Mouse (Mus musculus) forebrain, embryonic 12.5 days (tissue): ENCODE data around the gene Ppp1cc. TPM values are rescaled to one million over a fixed set of nuclear protein-coding genes. Genes with fewer than 3 reads are reported as not detected.
A peak's percentile ranks its signal among the peaks of the same experiment; 100 is the strongest.

Source experiments
- ATAC-seq: fragments of 200-750 bp; cut with Nextera tagmentation; 2 replicates; pipeline ENCODE4 v1.8.0; 2017; ENCODE audit warnings: moderate TSS enrichment; ENCODE audit not compliant: low FRiP score
- H3K27ac ChIP-seq: fragments of 300-500 bp; sonication (generic); 2 replicates; pipeline ENCODE4 v1.5.1; 2016; ENCODE audit warnings: mild to moderate bottlenecking
- H3K27me3 ChIP-seq: fragments of 300-500 bp; sonication (generic); 2 replicates; pipeline ENCODE4 v1.6.1; 2016; ENCODE audit warnings: mild to moderate bottlenecking
- H3K36me3 ChIP-seq: fragments of 300-500 bp; sonication (generic); replicated peaks from 2 replicates; pipeline ENCODE4 v1.6.1; 2016; ENCODE audit warnings: mild to moderate bottlenecking
- H3K4me1 ChIP-seq: fragments of 300-500 bp; sonication (generic); 2 replicates; pipeline ENCODE4 v1.6.1; 2016
- H3K4me2 ChIP-seq: fragments of 300-500 bp; sonication (generic); 2 replicates; pipeline ENCODE4 v1.6.1; 2016; ENCODE audit warnings: mild to moderate bottlenecking, moderate library complexity
- H3K4me3 ChIP-seq: fragments of 300-500 bp; sonication (generic); replicated peaks from 2 replicates; pipeline ENCODE4 v1.5.1; 2016; ENCODE audit warnings: mild to moderate bottlenecking
- H3K9ac ChIP-seq: fragments of 300-500 bp; sonication (generic); 2 replicates; pipeline ENCODE4 v1.6.1; 2016; ENCODE audit warnings: mild to moderate bottlenecking
- H3K9me3 ChIP-seq: fragments of 300-500 bp; sonication (generic); 2 replicates; pipeline ENCODE4 v1.6.1; 2016
- WGBS: fragments of 180-500 bp; shearing (Covaris S2); methylation state at CpG from one replicate; pipeline ENCODE4 v1.1.7; 2016; 5-methylcytosine and 5-hydroxymethylcytosine counted together
- polyA plus RNA-seq: library from polyadenylated mRNA; unstranded; fragments of >200 nt; fragmentation: Nextera tagmentation; extraction: Ambion mirVana; gene quantifications from 2 replicates; pipeline ENCODE4 v1.2.1, GENCODE M21; 2016

Gene Ppp1cc
- polyA plus RNA-seq, 1 experiment from 2014 or later: 337 TPM

DNA sequence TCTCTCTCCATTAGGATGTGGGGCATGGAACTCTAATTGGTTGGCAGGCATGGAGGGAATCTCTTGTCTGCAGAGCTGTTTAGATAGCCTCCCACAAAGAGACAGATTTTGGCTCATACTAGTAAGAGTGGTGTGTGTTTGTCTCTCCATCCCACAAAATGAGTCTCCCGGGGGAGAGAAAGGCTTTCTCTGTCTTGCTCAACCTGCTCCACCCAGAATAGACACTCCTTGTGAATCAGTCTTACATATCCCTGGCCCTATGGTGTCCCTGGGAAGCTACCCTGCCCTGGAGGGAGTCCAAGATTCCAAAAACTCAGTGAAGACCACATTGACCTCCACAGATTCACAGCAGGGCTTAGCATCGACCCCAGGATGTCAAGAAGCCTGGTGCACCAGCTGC, 1.6 kb upstream of the Ppp1cc start:
- no peak for ATAC-seq
- H3K4me3 ChIP-seq: no peak overlapping the region
- no peak overlapping the region for H3K27ac ChIP-seq
- 85% methylated on average over 2 of the region's 2 CpGs for WGBS
- no peaks in the 10 kb centered on the region for H3K27me3 ChIP-seq
- peaks cover 8% of the 10 kb centered on the region; the same call in 1 of the 2 replicates for H3K36me3 ChIP-seq
- H3K9me3 ChIP-seq: no peaks in the 10 kb centered on the region
- peaks cover 35% of the 10 kb centered on the region for H3K4me1 ChIP-seq
- no peak overlapping the region for H3K4me2 ChIP-seq
- H3K9ac ChIP-seq: no peak overlapping the region

DNA sequence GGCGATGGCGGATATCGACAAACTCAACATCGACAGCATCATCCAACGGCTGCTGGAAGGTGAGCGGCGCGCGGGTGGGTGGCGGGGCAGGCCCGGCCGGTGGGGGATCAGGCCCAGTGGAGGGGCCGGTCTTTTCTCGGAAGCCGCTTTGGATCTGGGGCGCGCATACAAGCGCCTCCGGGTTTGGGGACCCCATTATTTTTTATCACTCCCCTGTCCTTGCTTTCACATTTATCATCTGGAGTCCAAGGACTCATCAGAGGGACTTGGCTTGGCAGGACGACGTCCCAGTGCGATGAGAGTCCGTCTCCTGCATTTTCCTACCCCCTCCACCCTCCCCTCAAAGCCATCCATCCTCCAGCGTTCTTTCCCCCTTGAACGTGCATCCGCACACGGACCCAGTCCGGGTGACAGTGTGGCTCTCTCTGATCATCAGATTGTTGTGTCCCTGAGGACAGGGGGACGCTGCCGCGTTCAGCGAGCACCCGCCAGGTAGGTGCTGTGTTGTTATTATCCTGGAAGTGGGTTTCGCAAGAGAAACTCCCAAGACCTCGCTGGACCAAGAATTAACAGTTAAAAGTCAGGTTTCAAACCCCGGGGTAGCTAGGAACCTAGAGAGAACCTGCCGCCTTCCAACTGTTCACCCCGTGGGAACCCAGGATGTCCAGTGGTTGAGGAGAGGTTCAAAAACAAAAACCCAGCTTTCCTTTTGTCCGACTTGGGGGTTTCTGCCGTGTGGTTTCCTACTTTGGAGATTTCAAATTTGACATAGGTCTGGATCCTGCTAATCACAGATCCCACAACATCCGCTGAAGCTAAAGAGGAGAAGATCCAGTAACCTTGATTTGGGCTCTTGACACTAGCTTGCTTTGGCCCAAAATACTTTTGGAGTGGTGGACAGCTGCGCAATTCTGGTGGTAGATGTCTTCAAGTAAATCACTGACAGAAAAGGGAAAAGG, 758 bp downstream of the Ppp1cc start:
- peaks cover 59% of the 10 kb centered on the region for H3K4me1 ChIP-seq
- H3K36me3 ChIP-seq: peaks cover 28% of the 10 kb centered on the region
- peak overlapping the region; percentile 91 for H3K4me3 ChIP-seq
- ATAC-seq: peak; percentile 56
- H3K4me2 ChIP-seq: peak overlapping the region; percentile 84
- no peaks in the 10 kb centered on the region for H3K9me3 ChIP-seq
- no peaks in the 10 kb centered on the region for H3K27me3 ChIP-seq
- peak overlapping the region; percentile 98 for H3K9ac ChIP-seq
- H3K27ac ChIP-seq: peak overlapping the region; percentile 84
- WGBS: 2% methylated on average over 41 of the region's 42 CpGs

DNA sequence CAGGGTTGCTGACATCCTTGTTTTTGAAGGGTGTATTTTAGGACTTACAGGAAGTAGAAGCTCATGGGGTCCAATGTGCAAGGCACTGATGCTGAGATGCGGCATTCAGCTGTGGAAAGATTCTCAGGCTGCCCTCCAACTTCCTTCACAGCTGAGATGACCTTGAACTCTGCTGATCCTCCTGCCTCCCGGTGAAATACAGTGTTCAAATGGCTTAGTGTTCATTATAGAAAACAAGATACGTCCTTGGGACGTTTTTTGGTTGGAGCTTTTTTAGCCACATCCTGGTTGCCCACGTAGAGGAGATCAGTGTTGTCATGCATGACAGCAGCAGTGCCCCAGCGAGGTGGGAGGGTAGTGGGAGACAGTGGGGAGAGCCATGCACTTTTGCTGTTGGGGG, 5.1 kb downstream of the Ppp1cc start:
- Histone ChIP-seq H3K4me2 (no peak overlapping the region), H3K27ac (no peak overlapping the region), H3K4me1 (peaks cover 85% of the 10 kb centered on the region), H3K9me3 (no peaks in the 10 kb centered on the region), H3K9ac (no peak overlapping the region), H3K27me3 (no peaks in the 10 kb centered on the region), H3K4me3 (no peak overlapping the region), H3K36me3 (peaks cover 58% of the 10 kb centered on the region)
- ATAC-seq: no peak
- WGBS: 70% methylated on average over 6 of the region's 6 CpGs

DNA sequence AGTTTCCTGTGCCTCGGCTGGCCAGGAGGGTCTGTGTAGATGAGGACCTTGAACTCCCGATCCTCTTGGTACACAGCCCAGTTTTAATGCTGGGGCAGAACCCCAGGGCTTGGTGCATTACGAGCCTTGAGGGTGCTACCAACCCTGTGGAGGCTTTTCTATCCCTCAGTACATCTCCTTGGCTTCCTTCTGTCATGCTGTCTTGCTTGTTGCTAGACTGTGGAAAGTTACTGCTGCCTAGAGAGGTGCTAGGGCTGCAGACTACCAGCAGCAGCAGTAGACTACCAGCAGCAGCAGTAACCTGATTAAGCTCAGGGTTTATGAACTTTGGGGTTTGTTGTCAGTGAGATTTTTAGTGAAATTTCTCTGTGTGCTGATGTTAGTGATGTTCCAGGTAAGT, 5.9 kb downstream of the Ppp1cc start:
- peak overlapping the region; percentile 44 for H3K9ac ChIP-seq
- peaks cover 66% of the 10 kb centered on the region for H3K36me3 ChIP-seq
- WGBS: 90% methylated on average over 3 of the region's 3 CpGs

DNA sequence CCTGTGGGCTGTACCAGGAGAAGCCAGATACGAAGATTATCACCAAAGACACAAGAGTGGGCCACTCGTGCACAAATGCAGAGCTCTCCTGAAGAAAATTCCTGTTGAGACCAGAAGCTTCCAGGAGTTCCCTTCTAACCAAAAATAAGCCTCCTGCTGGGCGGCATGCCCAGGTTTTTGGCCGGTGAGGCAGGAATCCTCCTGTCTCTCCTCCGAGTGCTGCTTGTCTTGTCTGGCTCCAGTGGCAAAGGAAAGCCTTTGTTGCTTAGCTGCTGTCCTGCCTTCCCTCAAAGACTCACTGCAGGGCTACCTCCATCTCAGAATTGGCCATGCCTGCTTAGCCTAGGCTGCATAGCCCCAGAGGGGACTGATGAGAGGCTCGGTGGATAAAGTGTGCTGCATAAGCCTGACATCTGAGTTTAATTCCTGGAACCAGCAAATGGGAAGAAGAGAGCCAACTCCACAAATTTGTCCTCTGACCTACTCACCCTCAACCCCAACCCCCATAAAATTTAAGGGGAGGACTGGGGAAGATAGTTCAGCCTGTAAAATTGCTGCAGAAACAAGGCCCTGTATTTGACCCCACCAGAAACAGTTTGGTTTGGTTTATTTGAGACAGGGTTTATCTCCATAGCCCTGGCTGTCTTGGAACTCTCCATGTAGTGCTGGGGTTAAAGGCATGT, 7.3 kb downstream of the Ppp1cc start:
- Histone ChIP-seq H3K9me3 (no peaks in the 10 kb centered on the region), H3K4me1 (peaks cover 71% of the 10 kb centered on the region), H3K36me3 (peaks cover 80% of the 10 kb centered on the region), H3K4me2 (no peak overlapping the region; the same call in 1 of the 2 replicates), H3K27me3 (no peaks in the 10 kb centered on the region), H3K4me3 (no peak overlapping the region), H3K9ac (no peak overlapping the region), H3K27ac (peak overlapping the region; percentile 57)
- WGBS: 65% methylated on average over 6 of the region's 6 CpGs
- ATAC-seq: no peak

More for the DNA sequence above, 5.9 kb downstream of the Ppp1cc start:
- Histone ChIP-seq H3K27me3 (no peaks in the 10 kb centered on the region), H3K4me3 (no peak overlapping the region), H3K4me1 (peaks cover 85% of the 10 kb centered on the region), H3K4me2 (no peak overlapping the region), H3K9me3 (no peaks in the 10 kb centered on the region), H3K27ac (0 out of 2 replicates have a peak overlapping the region, but pooled peaks have one; percentile 13)
- ATAC-seq: no peak

DNA sequence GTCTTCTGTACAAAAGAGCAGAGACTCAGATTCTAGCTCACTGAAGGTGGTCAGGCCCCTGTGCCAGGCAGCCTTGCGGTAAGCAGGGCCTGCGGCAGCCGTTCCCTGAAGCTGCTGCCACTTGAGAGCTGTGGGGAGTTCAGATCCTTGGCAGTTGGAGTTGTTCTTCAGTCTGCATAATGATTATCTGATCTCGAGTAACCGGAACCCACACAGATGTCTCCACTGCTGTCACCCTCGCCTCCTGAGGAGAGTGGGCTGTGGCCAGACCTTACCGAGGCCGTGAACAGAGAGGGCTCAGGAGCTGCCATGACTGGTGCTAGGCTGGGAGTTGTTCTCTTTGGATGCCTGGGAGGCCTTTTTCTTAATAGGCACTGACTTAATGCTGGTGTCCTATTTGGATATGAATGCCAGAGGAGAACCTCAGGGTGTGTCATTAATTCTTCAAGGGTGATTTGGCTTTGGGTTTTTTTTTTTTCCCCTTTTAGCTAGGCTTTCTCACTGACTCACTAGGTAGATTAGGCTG, 8.6 kb downstream of the Ppp1cc start:
- Histone ChIP-seq H3K4me3 (no peak overlapping the region), H3K9me3 (no peaks in the 10 kb centered on the region), H3K27me3 (no peaks in the 10 kb centered on the region), H3K36me3 (peaks cover 83% of the 10 kb centered on the region), H3K4me2 (peak overlapping the region; percentile 19), H3K4me1 (peaks cover 58% of the 10 kb centered on the region), H3K27ac (peak overlapping the region; percentile 77), H3K9ac (peak overlapping the region; percentile 29; the same call in 1 of the 2 replicates)
- WGBS: 46% methylated on average over 8 of the region's 8 CpGs
- ATAC-seq: peak; percentile 41; the same call in 1 of the 2 replicates

DNA sequence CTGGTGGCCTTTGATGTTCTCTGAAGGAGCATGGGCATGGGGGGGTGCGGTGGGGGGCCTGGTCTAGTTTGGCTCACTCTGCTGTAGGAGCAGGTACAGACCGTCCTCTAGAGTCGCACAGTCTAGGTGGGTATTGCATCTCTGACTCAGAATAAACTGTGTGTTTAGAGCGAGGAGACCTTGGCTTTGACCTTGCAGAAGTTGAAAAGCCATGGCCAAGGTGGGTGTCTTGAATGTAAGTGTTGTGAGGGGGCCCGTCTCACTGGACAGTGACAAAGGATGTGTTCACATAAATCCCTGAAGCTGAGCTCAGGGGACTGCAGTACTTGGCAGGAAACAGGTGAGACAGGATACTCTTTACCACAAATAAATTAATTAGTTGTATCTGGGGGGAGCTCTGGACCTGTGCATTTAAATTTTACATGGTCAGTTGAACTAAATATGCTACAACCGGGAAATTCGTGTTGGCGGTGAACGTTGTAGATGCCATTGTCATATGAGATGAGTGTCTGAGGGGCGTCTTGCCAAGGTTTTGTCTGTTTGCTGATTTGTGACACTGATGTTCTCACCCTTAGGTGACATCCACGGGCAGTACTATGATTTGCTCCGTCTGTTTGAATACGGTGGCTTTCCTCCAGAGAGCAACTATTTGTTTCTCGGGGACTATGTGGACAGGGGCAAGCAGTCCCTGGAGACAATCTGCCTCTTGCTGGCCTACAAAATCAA, 10.4 kb downstream of the Ppp1cc start:
- no peak overlapping the region for H3K9ac ChIP-seq
- H3K4me3 ChIP-seq: no peak overlapping the region
- H3K9me3 ChIP-seq: no peaks in the 10 kb centered on the region
- H3K4me1 ChIP-seq: peaks cover 40% of the 10 kb centered on the region
- WGBS: 94% methylated on average over 14 of the region's 14 CpGs
- no peak overlapping the region for H3K4me2 ChIP-seq
- no peak overlapping the region for H3K27ac ChIP-seq
- ATAC-seq: no peak
- H3K27me3 ChIP-seq: no peaks in the 10 kb centered on the region
- peaks cover 85% of the 10 kb centered on the region for H3K36me3 ChIP-seq

DNA sequence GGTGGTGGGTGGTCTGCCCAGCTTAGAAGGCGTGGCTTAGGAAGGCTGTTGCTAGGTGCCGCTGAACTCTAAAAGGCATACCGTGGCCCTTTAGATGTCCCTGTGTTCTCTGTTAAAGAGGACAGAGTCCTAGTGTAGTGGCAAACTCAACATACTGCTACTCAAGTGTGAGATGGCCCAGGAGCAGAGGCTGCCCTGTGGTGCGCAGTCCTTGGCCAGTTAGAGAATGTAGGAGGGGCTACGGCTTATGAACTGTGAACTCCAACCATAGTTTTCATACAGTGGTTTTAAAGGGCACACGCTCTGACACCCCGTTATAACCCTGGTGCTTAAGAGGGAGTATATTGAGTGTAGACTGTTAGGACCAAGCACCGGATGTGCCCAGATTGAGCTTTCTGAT, 13.0 kb downstream of the Ppp1cc start:
- Histone ChIP-seq H3K27me3 (no peaks in the 10 kb centered on the region), H3K4me2 (no peak overlapping the region), H3K9ac (no peak overlapping the region), H3K27ac (no peak overlapping the region), H3K9me3 (no peaks in the 10 kb centered on the region), H3K36me3 (peaks cover 79% of the 10 kb centered on the region), H3K4me3 (no peak overlapping the region), H3K4me1 (peaks cover 14% of the 10 kb centered on the region)
- WGBS: 94% methylated on average over 8 of the region's 8 CpGs
- no peak for ATAC-seq

DNA sequence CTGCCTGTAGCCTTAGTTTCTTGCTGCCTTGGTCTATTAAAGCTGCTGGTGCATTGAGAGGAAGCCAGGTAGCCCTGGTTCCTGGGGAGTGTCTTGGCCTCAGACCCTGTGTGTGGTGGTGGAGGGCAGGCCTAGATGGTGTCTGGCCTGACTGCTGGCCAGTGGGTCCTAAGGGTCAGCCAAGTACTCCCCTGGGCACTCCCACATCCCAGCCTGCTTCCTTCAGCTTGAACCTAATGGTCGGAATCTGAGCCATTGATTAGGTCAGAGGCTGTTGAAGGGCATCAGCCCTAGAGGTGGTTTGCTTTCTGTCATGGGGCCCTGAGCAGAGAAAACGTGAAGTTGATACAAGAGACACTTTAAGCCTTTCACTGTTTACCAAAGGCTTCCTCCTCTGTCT, 17.3 kb downstream of the Ppp1cc start:
- 83% methylated on average over 2 of the region's 2 CpGs for WGBS
- H3K36me3 ChIP-seq: peaks cover 56% of the 10 kb centered on the region
- H3K4me1 ChIP-seq: no peaks in the 10 kb centered on the region
- H3K9ac ChIP-seq: no peak overlapping the region
- no peaks in the 10 kb centered on the region for H3K27me3 ChIP-seq
- no peak overlapping the region for H3K4me3 ChIP-seq
- ATAC-seq: no peak
- no peak overlapping the region for H3K4me2 ChIP-seq
- no peaks in the 10 kb centered on the region for H3K9me3 ChIP-seq
- H3K27ac ChIP-seq: no peak overlapping the region

DNA sequence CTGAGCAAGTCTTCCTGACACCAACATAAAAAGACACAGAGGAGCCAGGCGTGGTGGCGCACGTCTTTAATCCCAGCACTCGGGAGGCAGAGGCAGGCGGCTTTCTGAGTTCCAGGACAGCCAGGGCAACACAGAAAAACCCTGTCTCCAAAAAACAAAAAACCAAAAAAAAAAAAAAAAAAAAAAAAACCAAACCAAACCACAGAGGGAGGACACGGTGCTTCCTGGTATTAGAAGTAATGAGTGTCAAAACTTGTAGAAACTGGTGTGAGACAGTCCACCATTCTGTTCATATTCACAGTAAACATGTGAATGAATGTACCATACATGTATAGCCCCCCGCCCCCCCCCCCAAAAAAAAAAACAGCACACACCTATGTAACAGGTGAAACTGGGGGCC, 17.9 kb downstream of the Ppp1cc start:
- ATAC-seq: no peak
- Histone ChIP-seq H3K27me3 (no peaks in the 10 kb centered on the region), H3K4me1 (no peaks in the 10 kb centered on the region), H3K36me3 (peaks cover 50% of the 10 kb centered on the region), H3K4me2 (no peak overlapping the region), H3K4me3 (no peak overlapping the region), H3K9ac (no peak overlapping the region), H3K9me3 (no peaks in the 10 kb centered on the region), H3K27ac (no peak overlapping the region)
- 84% methylated on average over 7 of the region's 7 CpGs for WGBS

DNA sequence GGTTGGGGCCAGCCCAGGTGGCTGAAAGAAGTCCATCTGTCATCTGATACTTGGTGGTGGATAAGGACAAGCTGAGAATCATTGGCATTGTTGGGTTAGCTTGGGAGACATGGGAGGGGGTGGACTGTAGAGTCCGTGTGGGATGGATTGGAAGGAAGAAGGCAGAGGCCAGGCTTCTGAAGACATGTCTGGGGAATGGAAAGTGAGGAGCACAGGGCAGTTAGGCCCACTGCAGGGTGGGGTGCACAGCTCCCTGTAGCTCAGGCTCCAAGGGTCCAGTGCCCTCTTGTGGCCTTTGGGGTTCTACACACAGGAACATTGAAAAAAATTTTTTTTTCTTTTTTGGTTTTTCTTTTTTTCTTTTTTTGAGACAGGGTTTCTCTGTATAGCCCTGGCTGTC, 18.3 kb downstream of the Ppp1cc start:
- H3K36me3 ChIP-seq: peaks cover 46% of the 10 kb centered on the region
- no peak overlapping the region for H3K4me3 ChIP-seq
- H3K9me3 ChIP-seq: no peaks in the 10 kb centered on the region
- no peaks in the 10 kb centered on the region for H3K27me3 ChIP-seq
- H3K4me1 ChIP-seq: no peaks in the 10 kb centered on the region
- H3K9ac ChIP-seq: no peak overlapping the region
- 30% methylated on average over 1 of the region's 1 CpGs for WGBS
- H3K27ac ChIP-seq: no peak overlapping the region
- peak; percentile 44; the same call in 1 of the 2 replicates for ATAC-seq
- H3K4me2 ChIP-seq: no peak overlapping the region

DNA sequence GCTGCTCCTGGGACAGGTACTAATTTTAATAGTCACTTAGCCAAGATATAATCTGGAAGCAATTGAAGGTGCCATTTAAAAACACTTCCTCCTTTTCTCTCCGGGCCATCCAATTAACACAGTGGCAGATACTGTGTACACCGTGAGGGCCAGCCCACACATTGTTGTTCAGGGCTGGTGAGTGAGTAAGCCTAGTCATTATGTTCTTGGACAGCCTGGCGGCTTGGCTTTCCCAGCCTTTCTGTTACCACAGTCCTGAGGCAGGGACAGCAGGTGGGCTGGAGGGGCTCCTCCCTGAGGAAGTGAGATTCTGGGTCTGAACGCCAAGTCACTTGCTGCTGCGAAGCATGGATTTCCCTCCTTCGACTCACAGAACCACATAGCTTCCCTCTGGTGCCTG, 21.6 kb downstream of the Ppp1cc start:
- no peaks in the 10 kb centered on the region for H3K9me3 ChIP-seq
- H3K27ac ChIP-seq: no peak overlapping the region
- no peak overlapping the region for H3K4me2 ChIP-seq
- H3K4me3 ChIP-seq: no peak overlapping the region
- no peak overlapping the region for H3K9ac ChIP-seq
- H3K4me1 ChIP-seq: no peaks in the 10 kb centered on the region
- no peak for ATAC-seq
- peaks cover 21% of the 10 kb centered on the region for H3K36me3 ChIP-seq
- no peaks in the 10 kb centered on the region for H3K27me3 ChIP-seq
- 50% methylated on average over 6 of the region's 6 CpGs for WGBS
